Mouse (Mus musculus): Measurements from ENCODE around the gene Ascl2. TPM values are rescaled to one million over a fixed set of nuclear protein-coding genes. Genes with fewer than 3 reads are reported as not detected.

Gene Ascl2
- polyA plus RNA-seq, 1 experiment from 2014 or later, result 1.3 TPM

GRCm38 (mm10) chr7:142927293-142927692 lies 41.8 kb downstream of the Ascl2 start:
- H3K9ac ChIP-seq (replicated peaks; ENCODE audit: low read length), result no peak overlapping the region
- H3K4me3 ChIP-seq (ENCODE audit: low read length), result no peak overlapping the region
- H3K4me2 ChIP-seq (replicated peaks; ENCODE audit: low read depth, low read length), result no peak overlapping the region
- no peak for ATAC-seq (ENCODE audit: low FRiP score, low TSS enrichment)
- no peaks in the 10 kb centered on the region for H3K36me3 ChIP-seq (ENCODE audit: insufficient read depth, low read length)
- no peak overlapping the region for H3K27ac ChIP-seq (ENCODE audit: low read length)
- no peaks in the 10 kb centered on the region for H3K27me3 ChIP-seq (ENCODE audit: insufficient read depth, low read length)
- WGBS, result 71% methylated on average over 8 of the region's 8 CpGs
- no peaks in the 10 kb centered on the region for H3K9me3 ChIP-seq (ENCODE audit: low read length)
- no peaks in the 10 kb centered on the region for H3K4me1 ChIP-seq (ENCODE audit: insufficient read depth, low read length)

GRCm38 (mm10) chr7:142918641-142919628 lies 50.1 kb downstream of the Ascl2 start:
- H3K4me2 ChIP-seq (replicated peaks; ENCODE audit: low read depth, low read length), result no peak overlapping the region
- H3K4me1 ChIP-seq (ENCODE audit: insufficient read depth, low read length), result no peaks in the 10 kb centered on the region
- no peaks in the 10 kb centered on the region for H3K9me3 ChIP-seq (ENCODE audit: low read length)
- H3K4me3 ChIP-seq (ENCODE audit: low read length), result no peak overlapping the region
- no peak overlapping the region for H3K9ac ChIP-seq (replicated peaks; ENCODE audit: low read length)
- no peaks in the 10 kb centered on the region for H3K36me3 ChIP-seq (ENCODE audit: insufficient read depth, low read length)
- ATAC-seq (ENCODE audit: low FRiP score, low TSS enrichment), result peak; percentile 86; the same call in 1 of the 2 replicates
- no peak overlapping the region for H3K27ac ChIP-seq (ENCODE audit: low read length)
- H3K27me3 ChIP-seq (ENCODE audit: insufficient read depth, low read length), result no peaks in the 10 kb centered on the region
- WGBS, result 29% methylated on average over 8 of the region's 8 CpGs

GRCm38 (mm10) chr7:142917659-142918058 lies 51.4 kb downstream of the Ascl2 start:
- Histone ChIP-seq H3K9me3 (ENCODE audit: low read length) (no peaks in the 10 kb centered on the region), H3K36me3 (ENCODE audit: insufficient read depth, low read length) (no peaks in the 10 kb centered on the region), H3K4me3 (ENCODE audit: low read length) (no peak overlapping the region), H3K4me2 (replicated peaks; ENCODE audit: low read depth, low read length) (no peak overlapping the region), H3K27me3 (ENCODE audit: insufficient read depth, low read length) (no peaks in the 10 kb centered on the region), H3K4me1 (ENCODE audit: insufficient read depth, low read length) (no peaks in the 10 kb centered on the region), H3K9ac (replicated peaks; ENCODE audit: low read length) (no peak overlapping the region), H3K27ac (ENCODE audit: low read length) (no peak overlapping the region)
- 69% methylated on average over 5 of the region's 5 CpGs for WGBS
- ATAC-seq (ENCODE audit: low FRiP score, low TSS enrichment), result no peak

Other genes with a start within 250 kb of the Ascl2 start
- gene Ins2, start 225.9 kb downstream of the Ascl2 start, polyA plus RNA-seq (2015; fragmentation: Nextera tagmentation; extraction: Ambion mirVana), result 0.77 TPM in 1 of 2 replicates, not detected in the other
- 6.5 and 14.0 TPM in 2 replicates for gene Th, start 38.1 kb downstream of the Ascl2 start, polyA plus RNA-seq (2015; fragmentation: Nextera tagmentation; extraction: Ambion mirVana)
- 1.5 and 1.6 TPM in 2 replicates for gene Tspan32, start 35.8 kb upstream of the Ascl2 start, polyA plus RNA-seq (2015; fragmentation: Nextera tagmentation; extraction: Ambion mirVana)
- gene Cd81, start 83.5 kb upstream of the Ascl2 start, polyA plus RNA-seq (2015; fragmentation: Nextera tagmentation; extraction: Ambion mirVana), result 643 and 698 TPM in 2 replicates
- gene Tssc4, start 100.0 kb upstream of the Ascl2 start, polyA plus RNA-seq (2015; fragmentation: Nextera tagmentation; extraction: Ambion mirVana), result 104 and 120 TPM in 2 replicates
- gene Trpm5, start 125.4 kb upstream of the Ascl2 start, polyA plus RNA-seq (2015; fragmentation: Nextera tagmentation; extraction: Ambion mirVana), result 6.0 and 6.9 TPM in 2 replicates
- 9.2 and 9.8 TPM in 2 replicates for gene Kcnq1, start 137.1 kb upstream of the Ascl2 start, polyA plus RNA-seq (2015; fragmentation: Nextera tagmentation; extraction: Ambion mirVana)